Mouse (Mus musculus): ENCODE data around the gene Ccdc43. TPM values are rescaled to one million over a fixed set of nuclear protein-coding genes. Genes with fewer than 3 reads are reported as not detected.

Ccdc43 gene
- total RNA-seq (2014; rRNA removed), result 16.6 and 22.5 TPM in 2 replicates
- 28.1 and 30.7 TPM in 2 replicates for polyA plus RNA-seq (2015; fragmentation: Nextera tagmentation; extraction: Ambion mirVana)

DNA sequence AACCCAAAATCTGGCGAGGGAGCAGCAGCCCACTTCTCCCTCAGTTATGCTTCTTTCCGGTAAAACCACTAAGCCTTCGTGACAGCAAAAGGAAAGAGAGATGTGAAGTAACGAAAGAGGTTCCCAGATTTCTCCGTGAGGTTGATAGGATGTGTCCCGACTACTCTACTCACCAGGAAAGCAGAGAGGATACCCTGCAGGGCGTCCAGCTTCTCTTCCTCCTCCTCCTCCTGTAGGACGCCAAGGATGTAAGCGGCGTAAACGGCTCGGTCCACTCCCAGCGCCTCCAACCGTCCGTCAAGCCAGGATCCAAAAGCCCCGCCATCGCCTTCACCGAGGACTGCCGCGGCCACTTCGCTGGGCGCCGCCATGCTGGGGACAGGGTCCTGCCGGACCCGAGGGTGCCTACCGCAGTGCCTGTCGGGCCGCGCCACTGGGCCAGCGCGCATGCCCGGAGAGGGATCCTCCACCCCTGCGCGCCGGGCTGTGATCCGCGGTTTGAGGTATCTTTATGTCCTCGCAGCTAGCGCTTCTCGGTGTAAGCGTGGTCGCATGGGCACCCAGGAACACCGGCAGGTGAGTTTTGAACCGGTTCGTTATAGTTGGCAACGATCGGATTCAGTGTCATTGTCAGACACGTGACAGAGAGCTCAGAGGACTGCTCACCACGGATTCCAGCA lies at the start of gene Ccdc43:
Gene Ccdc43 (minus strand): TSS at position 445 of the 680 bp plus-strand sequence.
- H3K4me1 ChIP-seq (ENCODE audit: insufficient read depth, low read length), result peaks cover 12% of the 10 kb centered on the region
- peaks cover 4% of the 10 kb centered on the region; the same call in 1 of the 2 replicates for H3K36me3 ChIP-seq (ENCODE audit: insufficient read depth, low read length)
- H3K27me3 ChIP-seq (ENCODE audit: insufficient read depth, low read length), result no peaks in the 10 kb centered on the region
- peak; percentile 88 for DNase-seq (ENCODE audit: low spot score)
- peak; percentile 98 for ATAC-seq
- H3K27ac ChIP-seq, result peak within 1 kb of the TSS; percentile 82
- no peaks in the 10 kb centered on the region for H3K9me3 ChIP-seq (ENCODE audit: low read length)
- H3K4me3 ChIP-seq (ENCODE audit: low read length), result peak within 1 kb of the TSS; percentile 84
- H3K4me2 ChIP-seq (ENCODE audit: low read depth, low read length), result peak within 1 kb of the TSS; percentile 95
- H3K9ac ChIP-seq (replicated peaks; ENCODE audit: low read length), result peak within 1 kb of the TSS; percentile 83
- WGBS, result under 1% methylated on average over 49 of the region's 49 CpGs
- TF ChIP-seq CTCF (IDR thresholded peaks at IDR 0.05; ENCODE audit: low read depth), result no peak

DNA sequence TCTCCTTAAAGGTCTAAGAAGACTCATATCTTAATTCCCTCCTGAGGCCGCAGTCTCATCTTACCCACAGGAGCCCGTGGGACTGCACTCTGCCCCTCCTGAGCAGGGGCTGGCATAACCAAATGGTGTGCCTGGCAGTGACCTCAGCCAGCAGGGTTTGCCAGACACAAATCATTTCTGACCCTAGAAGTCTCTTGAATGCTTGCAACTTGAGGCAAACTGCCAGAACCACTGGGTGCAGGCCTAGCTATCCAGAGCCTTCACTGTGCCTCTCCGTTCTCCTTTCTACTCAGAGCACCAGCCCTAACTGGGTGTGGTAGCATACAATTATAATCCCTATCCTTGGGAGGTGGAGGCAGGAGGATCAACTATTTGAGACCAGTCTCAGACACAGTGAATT lies 47.2 kb upstream of the Ccdc43 start:
- Histone ChIP-seq H3K4me2 (ENCODE audit: low read depth, low read length) (no peak overlapping the region), H3K27ac (no peak overlapping the region), H3K9me3 (ENCODE audit: low read length) (no peaks in the 10 kb centered on the region), H3K9ac (replicated peaks; ENCODE audit: low read length) (no peak overlapping the region), H3K36me3 (ENCODE audit: insufficient read depth, low read length) (no peaks in the 10 kb centered on the region), H3K27me3 (ENCODE audit: insufficient read depth, low read length) (no peaks in the 10 kb centered on the region), H3K4me1 (ENCODE audit: insufficient read depth, low read length) (peaks cover 6% of the 10 kb centered on the region), H3K4me3 (ENCODE audit: low read length) (no peak overlapping the region)
- 71% methylated on average over 3 of the region's 3 CpGs for WGBS
- no peak for DNase-seq (ENCODE audit: low spot score)
- no peak for ATAC-seq
- no peak for TF ChIP-seq CTCF (IDR thresholded peaks at IDR 0.05; ENCODE audit: low read depth)

DNA sequence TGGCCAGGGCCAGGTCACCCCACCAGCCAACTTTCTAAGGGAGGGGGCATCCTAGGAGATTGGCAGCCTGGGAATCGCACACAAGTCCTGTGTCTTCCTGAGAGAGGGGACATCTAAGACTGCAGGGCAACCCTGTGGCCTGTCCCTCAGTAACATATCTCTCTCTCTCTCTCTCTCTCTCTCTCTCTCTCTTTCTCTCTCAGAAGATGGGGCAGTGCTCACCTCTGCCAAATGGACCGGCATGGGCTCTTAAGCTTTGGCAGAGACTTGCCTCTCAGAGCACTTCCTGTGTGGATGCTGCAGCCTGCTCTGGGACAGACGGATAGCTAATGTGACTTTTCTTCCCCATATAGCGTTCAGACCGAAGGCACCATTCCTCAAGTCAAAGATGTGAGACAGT lies 45.3 kb upstream of the Ccdc43 start:
- Histone ChIP-seq H3K4me1 (ENCODE audit: insufficient read depth, low read length) (peaks cover 10% of the 10 kb centered on the region), H3K27me3 (ENCODE audit: insufficient read depth, low read length) (no peaks in the 10 kb centered on the region), H3K4me2 (ENCODE audit: low read depth, low read length) (no peak overlapping the region), H3K9me3 (ENCODE audit: low read length) (no peaks in the 10 kb centered on the region), H3K27ac (no peak overlapping the region), H3K9ac (replicated peaks; ENCODE audit: low read length) (no peak overlapping the region), H3K4me3 (ENCODE audit: low read length) (no peak overlapping the region), H3K36me3 (ENCODE audit: insufficient read depth, low read length) (no peaks in the 10 kb centered on the region)
- TF ChIP-seq CTCF (IDR thresholded peaks at IDR 0.05; ENCODE audit: low read depth), result no peak
- 80% methylated on average over 5 of the region's 5 CpGs for WGBS
- DNase-seq (ENCODE audit: low spot score) (no peak), ATAC-seq (no peak)

DNA sequence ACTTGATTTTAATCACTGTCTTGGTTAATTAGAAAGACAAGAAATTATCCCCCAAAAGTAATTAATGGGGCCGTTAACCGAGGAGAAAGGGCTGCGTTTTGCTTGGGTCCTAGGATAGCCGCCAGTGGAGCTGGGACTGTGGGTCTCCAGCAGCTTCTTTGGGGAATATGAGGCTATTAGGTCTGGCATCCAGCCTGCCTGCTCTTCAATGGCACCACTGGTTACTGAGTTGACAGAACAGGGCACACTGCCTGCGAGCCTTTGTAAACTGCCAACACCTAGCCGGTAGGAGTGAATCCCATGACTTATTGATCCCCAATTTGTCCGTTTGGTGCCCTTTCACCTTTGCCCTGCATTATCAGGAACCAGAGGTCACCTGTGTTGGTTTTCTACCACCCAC lies 44.5 kb upstream of the Ccdc43 start:
- Histone ChIP-seq H3K27ac (peak overlapping the region; percentile 59; the same call in 1 of the 2 replicates), H3K36me3 (ENCODE audit: insufficient read depth, low read length) (no peaks in the 10 kb centered on the region), H3K27me3 (ENCODE audit: insufficient read depth, low read length) (no peaks in the 10 kb centered on the region), H3K9me3 (ENCODE audit: low read length) (no peaks in the 10 kb centered on the region), H3K4me1 (ENCODE audit: insufficient read depth, low read length) (peaks cover 10% of the 10 kb centered on the region), H3K4me2 (ENCODE audit: low read depth, low read length) (no peak overlapping the region), H3K9ac (replicated peaks; ENCODE audit: low read length) (no peak overlapping the region), H3K4me3 (ENCODE audit: low read length) (no peak overlapping the region)
- WGBS, result 33% methylated on average over 7 of the region's 7 CpGs
- no peak for TF ChIP-seq CTCF (IDR thresholded peaks at IDR 0.05; ENCODE audit: low read depth)
- DNase-seq (ENCODE audit: low spot score) (peak; percentile 55), ATAC-seq (no peak)

DNA sequence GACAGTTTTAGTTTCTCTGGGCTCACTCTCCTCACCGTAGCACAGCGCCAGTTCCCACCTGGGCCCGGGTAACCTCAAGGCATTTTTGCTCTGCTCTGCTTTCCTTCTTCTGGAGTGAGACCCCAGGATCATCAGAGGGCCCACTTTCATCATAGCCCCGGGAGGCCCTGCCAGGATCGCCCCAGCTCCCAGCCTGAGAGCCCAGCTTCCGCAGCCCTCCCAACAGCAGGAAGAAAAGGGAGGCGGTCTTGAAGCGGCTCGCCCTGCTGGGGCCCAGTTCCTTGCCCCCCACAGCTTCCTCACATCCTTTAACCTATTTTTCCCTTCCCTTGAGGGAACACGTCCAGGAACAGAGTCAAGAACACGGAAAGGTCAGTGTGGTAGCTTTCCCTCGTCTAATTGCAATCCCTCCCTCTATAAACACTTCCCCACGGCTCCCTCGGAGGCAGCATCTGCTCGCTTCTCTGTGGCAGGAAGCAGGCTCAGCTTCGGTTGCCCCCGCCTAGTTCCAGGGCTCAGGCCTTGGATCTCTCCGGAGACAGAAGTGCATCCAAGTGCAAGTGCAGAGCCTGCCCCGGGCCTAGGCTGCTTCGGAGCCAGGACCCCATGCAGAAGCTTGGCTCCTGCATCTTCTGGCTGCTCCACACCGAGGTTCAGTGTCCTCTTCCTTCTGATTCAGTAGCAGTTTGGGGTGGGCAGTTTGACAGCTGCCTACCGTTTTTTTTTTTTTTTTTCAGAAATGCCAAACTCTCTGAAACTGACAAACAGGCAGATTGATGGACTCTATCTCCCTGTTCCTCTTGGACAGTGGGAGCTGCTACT lies 43.8 kb upstream of the Ccdc43 start:
- peak; percentile 82 for DNase-seq (ENCODE audit: low spot score)

DNA sequence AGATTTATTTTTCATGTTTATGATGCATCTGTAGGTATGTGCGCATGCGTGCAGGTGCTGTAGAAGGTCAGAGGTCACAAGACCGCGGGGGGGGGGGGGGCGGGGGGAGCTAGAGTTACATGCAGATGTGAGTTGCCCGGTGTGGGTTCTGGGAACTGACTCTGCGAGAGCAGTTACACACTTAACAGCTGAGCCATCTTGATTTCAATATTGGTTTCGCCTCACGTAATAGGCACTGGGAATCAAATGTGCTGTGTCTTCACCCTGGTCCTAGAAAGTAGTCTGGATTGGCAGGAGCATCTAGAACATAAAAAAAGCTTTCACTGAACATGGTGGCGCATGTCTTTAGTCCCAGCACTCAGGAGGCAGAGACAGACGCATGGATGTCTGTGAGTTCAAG lies 43.1 kb upstream of the Ccdc43 start:
- H3K27ac ChIP-seq, result no peak overlapping the region
- no peak overlapping the region for H3K4me2 ChIP-seq (ENCODE audit: low read depth, low read length)
- 55% methylated on average over 11 of the region's 11 CpGs for WGBS
- ATAC-seq, result no peak
- TF ChIP-seq CTCF (IDR thresholded peaks at IDR 0.05; ENCODE audit: low read depth), result no peak
- no peaks in the 10 kb centered on the region for H3K36me3 ChIP-seq (ENCODE audit: insufficient read depth, low read length)
- DNase-seq (ENCODE audit: low spot score), result no peak
- H3K4me1 ChIP-seq (ENCODE audit: insufficient read depth, low read length), result peaks cover 10% of the 10 kb centered on the region
- H3K9ac ChIP-seq (replicated peaks; ENCODE audit: low read length), result no peak overlapping the region
- H3K27me3 ChIP-seq (ENCODE audit: insufficient read depth, low read length), result no peaks in the 10 kb centered on the region
- no peak overlapping the region for H3K4me3 ChIP-seq (ENCODE audit: low read length)
- H3K9me3 ChIP-seq (ENCODE audit: low read length), result no peaks in the 10 kb centered on the region

More for the DNA sequence above, 43.8 kb upstream of the Ccdc43 start:
- WGBS, result 15% methylated on average over 22 of the region's 22 CpGs
- Histone ChIP-seq H3K9ac (replicated peaks; ENCODE audit: low read length) (no peak overlapping the region), H3K27me3 (ENCODE audit: insufficient read depth, low read length) (no peaks in the 10 kb centered on the region), H3K27ac (peak overlapping the region; percentile 59), H3K4me2 (ENCODE audit: low read depth, low read length) (peak overlapping the region; percentile 3), H3K36me3 (ENCODE audit: insufficient read depth, low read length) (no peaks in the 10 kb centered on the region), H3K4me1 (ENCODE audit: insufficient read depth, low read length) (peaks cover 10% of the 10 kb centered on the region), H3K4me3 (ENCODE audit: low read length) (no peak overlapping the region), H3K9me3 (ENCODE audit: low read length) (no peaks in the 10 kb centered on the region)
- ATAC-seq, result no peak
- 0 out of 2 replicates have a peak, but pooled peaks have one; percentile 5 for TF ChIP-seq CTCF (IDR thresholded peaks at IDR 0.05; ENCODE audit: low read depth)
